Mouse (Mus musculus) lung, adult 18-20 months (tissue): ENCODE data around the gene Cxcr6.
"Not testable (repeated sequence)": the region's sequence is repeated elsewhere in the genome, so short reads cannot be mapped to it uniquely, and the experiment has no call there.

Source experiments
- DNase-seq, 2 experiments: peaks; one replicate each; pipeline ENCODE4 v3.0.0; 2022; ENCODE audit warnings: mixed read lengths in 2 of 2

Cxcr6 gene

GRCm38 (mm10) chr9:123806267-123806666 lies at the start of gene Cxcr6:
Gene Cxcr6 (plus strand): TSS chr9:123806475.
- no peak for DNase-seq

GRCm38 (mm10) chr9:123756752-123757151 lies 49.5 kb upstream of the Cxcr6 start:
- no peak for DNase-seq

DNA sequence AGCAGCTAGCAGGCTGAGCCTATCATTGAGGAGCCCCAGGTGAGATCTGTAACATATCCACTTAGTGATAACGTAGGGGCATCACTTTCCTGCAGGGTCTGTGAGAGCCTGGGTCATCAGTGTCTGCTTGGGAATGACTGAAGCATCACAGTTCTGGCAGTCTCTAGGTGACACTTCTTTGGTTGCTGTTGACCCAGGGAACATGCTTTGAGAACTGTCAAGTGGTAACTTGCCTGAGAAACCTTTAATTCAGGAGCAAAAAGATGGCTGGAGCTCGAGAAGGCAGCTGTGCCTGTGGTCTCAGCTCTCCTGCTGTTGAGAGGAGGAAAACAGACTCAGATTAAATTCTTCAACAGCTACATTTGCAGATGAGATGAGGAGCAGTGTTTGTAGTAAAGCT lies 48.9 kb upstream of the Cxcr6 start:
- DNase-seq: no peak

- DNase-seq: no peak
Measured at GRCm38 (mm10) chr9:123758156-123758555, 48.1 kb upstream of the Cxcr6 start.

DNA sequence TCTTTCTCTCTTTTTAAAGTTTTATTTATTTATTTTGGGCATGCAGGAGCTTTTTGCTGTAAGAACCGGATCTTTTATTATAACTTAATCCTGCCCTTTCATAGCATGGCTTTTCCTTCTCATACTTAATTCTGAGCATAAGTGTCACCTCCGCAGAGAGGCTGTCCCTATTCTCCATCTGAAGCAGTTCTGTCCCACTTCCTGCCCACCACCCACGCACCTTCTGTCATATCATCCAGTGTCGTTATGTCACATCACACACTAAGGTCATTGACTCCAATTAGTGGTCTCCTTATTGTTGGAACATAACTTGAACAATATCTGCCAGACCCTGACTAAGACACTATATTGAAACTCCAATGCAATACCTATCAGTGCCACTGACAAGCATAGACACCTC lies 47.6 kb upstream of the Cxcr6 start:
- no peak for DNase-seq

GRCm38 (mm10) chr9:123760806-123761205 lies 45.5 kb upstream of the Cxcr6 start:
- no peak for DNase-seq

DNA sequence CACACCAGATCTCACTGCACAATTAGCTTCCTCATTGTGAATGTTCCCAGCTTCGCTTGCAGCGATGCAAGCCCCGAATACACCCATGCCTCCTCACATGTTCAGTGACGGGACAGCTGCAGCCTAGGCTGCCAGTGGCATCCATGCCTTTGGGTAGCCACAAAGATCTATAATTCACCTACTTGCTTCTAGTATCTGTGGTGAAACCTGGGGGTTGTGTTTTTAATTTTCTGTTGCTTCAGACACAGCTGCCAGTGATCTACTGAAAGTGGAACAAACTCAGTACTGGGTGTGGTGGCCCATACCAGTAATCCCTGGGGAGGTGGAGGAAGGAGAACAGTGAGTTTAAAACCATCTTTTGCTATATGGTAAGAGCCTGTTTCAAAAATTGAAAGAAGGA lies 43.4 kb upstream of the Cxcr6 start:
- no peak for DNase-seq

GRCm38 (mm10) chr9:123763771-123764170 lies 42.5 kb upstream of the Cxcr6 start:
- DNase-seq: no peak

DNA sequence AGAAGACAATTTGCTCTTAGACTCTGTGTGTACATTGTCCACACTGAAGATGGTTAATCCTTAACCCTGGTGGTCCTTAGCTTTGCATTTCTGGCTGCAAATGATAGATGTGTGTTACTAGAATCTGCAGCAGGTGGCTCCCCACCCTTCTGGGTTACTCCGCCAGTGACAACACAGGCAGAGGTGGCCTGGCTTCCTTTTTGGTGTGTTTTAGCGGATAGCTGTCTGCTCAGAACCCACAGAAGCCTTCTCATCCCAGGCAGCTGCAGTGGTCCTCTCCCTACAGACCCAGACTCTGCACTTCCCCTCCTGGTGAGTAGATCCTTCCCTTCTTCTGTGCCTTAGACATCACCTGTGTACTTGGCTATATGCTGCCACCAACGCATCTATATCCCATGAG lies 39.3 kb upstream of the Cxcr6 start:
- no peak for DNase-seq

GRCm38 (mm10) chr9:123768443-123768842 lies 37.8 kb upstream of the Cxcr6 start:
- DNase-seq: no peak

- no peak for DNase-seq
Measured at GRCm38 (mm10) chr9:123769532-123769931, 36.7 kb upstream of the Cxcr6 start.

DNA sequence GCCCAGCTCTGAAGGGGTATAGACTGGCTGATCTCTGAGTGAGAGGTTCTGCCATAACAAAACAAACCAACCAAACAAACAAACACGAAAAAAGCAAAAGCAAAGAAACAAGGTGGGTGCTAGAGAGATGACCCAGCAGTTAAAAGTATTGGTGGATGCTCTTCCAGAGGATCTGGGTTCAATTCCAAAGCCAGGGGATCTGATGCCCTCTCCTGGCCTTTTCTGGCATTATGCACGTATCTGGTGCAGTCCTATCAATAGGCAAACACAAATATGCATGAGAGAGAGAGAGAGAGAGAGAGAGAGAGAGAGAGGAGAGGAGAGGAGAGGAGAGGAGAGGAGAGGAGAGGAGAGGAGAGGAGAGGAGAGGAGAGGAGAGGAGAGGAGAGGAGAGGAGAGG lies 33.0 kb upstream of the Cxcr6 start:
- not testable (repeated sequence) for DNase-seq

GRCm38 (mm10) chr9:123788855-123789529 lies 17.3 kb upstream of the Cxcr6 start:
- no peak for DNase-seq

GRCm38 (mm10) chr9:123796174-123796573 lies 10.1 kb upstream of the Cxcr6 start:
- peak; percentile 22 for DNase-seq

DNA sequence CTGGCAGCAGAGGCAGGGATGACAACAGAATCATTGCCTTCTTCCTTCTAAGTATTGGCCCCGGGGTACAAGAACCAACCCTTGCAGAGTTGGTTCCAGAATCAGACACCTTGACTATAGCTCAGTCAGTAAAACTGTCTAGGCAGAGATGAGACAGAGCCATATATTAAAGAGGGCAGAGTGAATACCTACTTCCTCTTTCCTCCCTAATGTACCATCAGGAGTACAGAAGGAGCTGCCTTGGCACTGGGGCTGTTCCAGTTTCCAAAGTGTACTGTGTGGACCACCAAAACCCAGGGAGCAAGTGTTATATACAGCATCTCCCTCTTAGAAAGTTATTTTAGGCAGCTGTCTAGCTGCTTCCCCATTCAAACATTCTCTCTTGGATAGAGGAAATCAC lies 4.7 kb upstream of the Cxcr6 start:
- no peak for DNase-seq

DNA sequence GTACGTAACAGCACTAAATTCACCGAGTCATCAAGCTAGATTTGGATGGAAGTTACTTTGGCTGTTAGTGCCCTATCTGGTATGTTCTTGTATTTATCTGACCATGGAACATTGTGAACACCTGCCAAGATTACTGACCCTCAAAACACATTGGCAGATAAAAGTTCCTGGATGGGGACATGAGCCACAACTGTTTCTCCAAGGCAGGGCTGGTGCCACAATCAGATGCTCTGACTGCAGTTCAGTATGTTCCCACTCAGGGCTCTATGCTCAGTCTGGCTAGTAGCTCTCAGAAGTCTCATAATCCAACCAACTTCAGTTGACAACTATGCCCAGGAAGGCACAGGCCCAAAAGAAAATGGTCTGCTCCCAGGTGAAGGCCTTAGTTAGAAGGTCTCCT lies 3.9 kb upstream of the Cxcr6 start:
- no peak for DNase-seq

GRCm38 (mm10) chr9:123802896-123803295 lies 3.4 kb upstream of the Cxcr6 start:
- no peak for DNase-seq

DNA sequence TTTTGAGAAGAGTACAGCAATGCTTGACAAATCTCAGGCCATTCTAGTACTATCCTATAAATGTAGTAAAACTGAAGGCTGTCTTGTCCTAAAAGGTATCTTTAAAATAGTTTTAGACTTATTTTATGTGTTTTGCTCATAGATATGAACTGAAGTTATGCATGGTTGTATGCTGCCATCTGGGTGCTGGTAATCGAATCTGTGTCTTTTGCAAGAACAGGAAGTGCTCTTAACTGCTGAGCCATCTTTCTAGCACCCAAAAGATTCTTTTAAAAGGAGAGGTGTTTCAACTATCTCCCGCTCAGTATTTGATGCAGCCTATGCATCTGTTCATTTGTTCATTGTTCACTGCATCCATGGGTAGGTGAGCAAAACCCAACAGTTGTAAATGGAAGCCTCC lies 1.0 kb upstream of the Cxcr6 start:
- no peak for DNase-seq

GRCm38 (mm10) chr9:123808583-123808982 lies 2.3 kb downstream of the Cxcr6 start:
- no peak for DNase-seq

DNA sequence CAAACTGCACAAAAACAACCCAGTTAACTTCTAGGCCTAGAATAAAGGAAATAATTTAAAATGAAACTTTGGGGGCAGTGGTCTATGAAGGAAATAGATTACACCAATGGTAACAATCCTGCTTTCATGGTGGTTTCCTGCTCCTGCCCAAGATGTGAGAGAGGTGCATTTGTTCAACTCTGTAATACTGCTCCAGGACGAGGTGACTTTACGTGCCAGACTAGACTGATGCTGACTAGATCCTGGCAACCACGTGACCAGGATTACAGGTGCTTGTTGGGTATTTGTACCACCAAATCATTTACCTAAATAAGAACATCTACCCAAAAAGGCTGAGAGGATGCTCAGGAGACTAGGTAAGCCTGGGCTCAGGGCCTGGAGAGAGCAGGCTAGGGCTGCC lies 5.6 kb downstream of the Cxcr6 start:
- DNase-seq: no peak

DNA sequence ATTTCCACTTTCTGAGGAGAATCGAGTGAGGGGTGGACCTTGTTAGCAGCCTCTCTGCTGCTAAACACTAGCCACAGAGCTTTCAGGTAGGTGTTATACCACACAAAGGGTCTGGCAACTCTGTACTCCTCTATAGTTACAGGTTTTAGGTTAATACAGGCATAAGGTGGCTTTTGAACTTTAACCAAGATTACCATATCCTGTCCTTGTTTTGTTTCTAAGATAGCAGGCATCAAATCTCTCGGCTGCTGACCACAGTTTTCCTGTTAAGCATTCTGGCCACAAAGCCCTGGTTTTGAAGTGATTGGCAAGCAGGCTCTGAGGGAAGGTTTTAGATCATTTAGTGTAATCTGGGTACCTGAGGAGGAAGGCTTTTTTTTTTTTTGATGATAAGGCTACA lies 8.1 kb downstream of the Cxcr6 start:
- no peak for DNase-seq

DNA sequence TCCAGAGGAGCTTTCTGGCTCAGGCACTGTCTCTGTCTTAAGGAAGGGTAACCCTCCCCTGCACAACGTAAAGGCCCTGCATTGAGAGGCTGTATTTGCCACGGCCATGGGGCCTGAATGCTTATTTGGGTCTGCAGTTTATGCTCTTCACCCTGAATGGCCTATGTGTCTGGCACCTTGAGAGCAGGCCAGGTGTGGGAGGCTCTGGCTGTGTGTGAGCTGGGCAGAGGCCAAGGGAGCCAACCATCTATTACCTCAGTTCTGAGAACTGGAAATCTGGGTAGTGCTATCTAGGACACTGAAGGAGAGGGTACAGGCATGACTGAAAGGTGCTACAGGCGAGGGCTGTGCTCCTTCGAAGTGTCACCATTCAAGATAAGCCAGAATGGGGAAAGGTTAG lies 8.5 kb downstream of the Cxcr6 start:
- DNase-seq: no peak

DNA sequence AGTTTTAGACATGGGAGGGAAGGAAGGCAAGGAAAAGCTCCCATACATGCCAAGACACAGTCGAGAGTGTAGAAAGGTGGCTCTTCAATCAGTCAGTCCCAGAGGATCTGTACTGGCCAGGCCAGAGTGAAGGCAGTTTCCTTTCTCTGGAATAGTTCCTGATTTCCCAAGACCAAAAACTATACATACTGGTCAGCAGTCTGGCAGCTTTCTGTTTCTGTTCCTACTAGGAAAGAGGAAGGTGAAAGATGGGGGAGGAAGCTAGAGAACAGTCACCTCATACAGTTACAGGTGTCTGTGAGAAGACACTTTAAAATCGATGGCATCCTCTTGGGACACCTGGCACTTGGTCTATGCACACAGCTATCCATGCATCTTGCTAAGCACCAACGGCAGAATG lies 9.2 kb downstream of the Cxcr6 start:
- no peak for DNase-seq

DNA sequence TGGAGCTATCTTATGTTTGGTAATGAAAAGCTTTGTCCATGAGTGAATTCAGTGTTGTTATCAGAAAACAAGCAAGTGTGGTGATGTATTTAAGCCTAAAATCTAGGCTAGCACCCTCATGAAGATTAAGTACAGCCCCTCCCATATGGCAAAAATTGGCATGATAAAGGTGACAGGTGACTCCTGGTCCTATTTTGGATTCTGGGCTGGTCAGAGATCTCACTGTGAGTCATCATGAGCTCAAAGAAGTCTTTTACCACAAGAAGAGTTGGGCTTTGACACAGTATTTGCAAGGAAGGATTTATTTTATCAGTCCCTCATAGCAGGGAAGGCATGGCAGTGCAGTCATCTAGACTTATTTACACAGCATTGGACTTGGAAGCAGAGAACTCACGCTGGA lies 9.7 kb downstream of the Cxcr6 start:
- no peak for DNase-seq

- DNase-seq: no peak
Measured at GRCm38 (mm10) chr9:123818601-123819000, 12.3 kb downstream of the Cxcr6 start.

GRCm38 (mm10) chr9:123826631-123827030 lies 20.4 kb downstream of the Cxcr6 start:
- peak; percentile 54 to 60 for DNase-seq
